Mouse (Mus musculus) heart, embryonic 14.5 days (tissue): ENCODE data around the gene Phospho1. TPM values are rescaled to one million over a fixed set of nuclear protein-coding genes. Genes with fewer than 3 reads are reported as not detected.

ENCODE experiments used
- polyA plus RNA-seq: library from polyadenylated mRNA; unstranded; fragments of >200 nt; fragmentation: Nextera tagmentation; extraction: Ambion mirVana; gene quantifications from 2 replicates; pipeline ENCODE4 v1.2.1, GENCODE M21; 2014

Phospho1 gene
- polyA plus RNA-seq, 1 experiment from 2014 or later = 2.9 TPM

Other genes starting within 250 kb of the Phospho1 start
- gene Ngfr, start 236.8 kb upstream of the Phospho1 start, polyA plus RNA-seq = 1.2 and 3.0 TPM in 2 replicates
- gene Phb, start 157.5 kb upstream of the Phospho1 start, polyA plus RNA-seq = 269 and 291 TPM in 2 replicates
- 5.5 and 6.7 TPM in 2 replicates for gene Zfp652, start 111.8 kb upstream of the Phospho1 start, polyA plus RNA-seq
- 0.91 and 1.1 TPM in 2 replicates for gene B130006D01Rik, start 100.9 kb upstream of the Phospho1 start, polyA plus RNA-seq
- 34.1 and 34.2 TPM in 2 replicates for gene Gngt2, start 12.7 kb downstream of the Phospho1 start, polyA plus RNA-seq
- gene Abi3, start 18.0 kb downstream of the Phospho1 start, polyA plus RNA-seq = 9.0 and 11.4 TPM in 2 replicates
- 0.11 TPM in 1 of 2 replicates, not detected in the other for gene B4galnt2, start 90.4 kb downstream of the Phospho1 start, polyA plus RNA-seq
- gene Igf2bp1, start 181.4 kb downstream of the Phospho1 start, polyA plus RNA-seq = 14.0 and 17.2 TPM in 2 replicates
- not detected in 2 replicates for gene Gip, start 200.0 kb downstream of the Phospho1 start, polyA plus RNA-seq
- 23.5 and 30.5 TPM in 2 replicates for gene Snf8, start 210.4 kb downstream of the Phospho1 start, polyA plus RNA-seq
- gene Ube2z, start 240.9 kb downstream of the Phospho1 start, polyA plus RNA-seq = 28.7 and 29.7 TPM in 2 replicates